Mouse (Mus musculus) regulatory T cell (primary cell): Measurements from ENCODE around the gene Alox12e.

Experiments used
- in situ Hi-C: fragments of 300-600 bp; cut with MboI, MseI; formaldehyde crosslinking; loops from one replicate; pipeline ENCODE4 v1.15.1; 2025; ENCODE audit warnings: high pct_unique_total_duplicates

Alox12e gene

DNA sequence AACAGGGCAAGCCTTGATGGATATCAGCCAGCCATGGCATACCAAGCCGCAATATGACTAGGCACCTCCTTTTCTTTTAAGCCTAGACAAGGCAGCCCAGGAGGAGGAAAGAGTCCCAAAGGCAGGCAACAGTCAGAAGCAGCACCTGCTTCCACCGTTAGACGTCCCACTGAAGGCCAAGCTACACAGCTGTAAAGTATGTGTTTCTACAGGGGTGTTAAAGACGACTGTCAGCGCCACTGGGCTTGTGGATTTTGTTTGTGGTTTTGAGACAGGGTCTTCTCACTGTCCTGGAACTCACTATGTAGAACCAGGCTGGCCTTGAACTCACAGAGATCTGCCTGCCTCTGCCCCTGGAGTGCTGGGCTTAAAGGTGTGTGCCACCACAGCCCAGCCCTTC lies 36.7 kb downstream of the Alox12e start:
- in situ Hi-C loops, result no loop called here

DNA sequence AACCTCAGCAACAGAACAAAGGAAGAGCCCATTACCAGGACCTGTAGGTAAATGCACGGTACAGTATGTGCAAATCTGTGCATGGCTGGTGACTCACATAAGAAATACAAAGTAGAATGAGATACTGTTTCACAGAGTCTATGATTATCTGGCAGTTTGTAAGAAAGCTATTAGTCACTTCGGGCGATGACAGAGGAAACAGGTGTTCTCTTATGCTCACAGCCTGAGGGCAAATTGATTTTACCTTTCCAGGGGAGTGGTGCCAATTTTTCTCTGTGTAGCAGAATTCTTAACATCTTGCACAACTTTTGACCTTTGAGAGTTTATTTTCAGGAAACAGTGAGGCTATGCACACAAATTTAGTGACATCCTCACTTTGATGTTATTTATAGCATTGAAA lies 37.7 kb downstream of the Alox12e start:
- in situ Hi-C loops, result no loop called here

DNA sequence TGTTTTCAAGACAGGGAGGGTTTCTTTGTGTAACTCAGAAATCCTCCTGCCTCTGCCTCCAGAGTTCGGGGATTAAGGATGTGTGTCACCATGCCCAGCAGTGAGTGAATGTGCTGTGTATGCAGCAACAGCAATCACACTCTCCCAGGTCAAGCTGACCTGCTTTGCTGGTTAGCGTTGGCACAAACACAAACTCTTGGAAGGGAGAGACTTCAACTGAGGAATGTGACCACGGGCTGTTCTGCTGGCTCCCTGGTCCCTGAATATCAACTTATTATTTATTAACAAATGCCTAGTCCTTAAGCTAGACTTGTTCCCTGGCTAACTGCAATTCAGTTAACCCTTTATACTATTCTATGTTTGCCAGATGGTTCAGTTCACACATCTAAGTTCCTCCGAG lies 38.8 kb downstream of the Alox12e start:
- in situ Hi-C loops, result no loop called here

DNA sequence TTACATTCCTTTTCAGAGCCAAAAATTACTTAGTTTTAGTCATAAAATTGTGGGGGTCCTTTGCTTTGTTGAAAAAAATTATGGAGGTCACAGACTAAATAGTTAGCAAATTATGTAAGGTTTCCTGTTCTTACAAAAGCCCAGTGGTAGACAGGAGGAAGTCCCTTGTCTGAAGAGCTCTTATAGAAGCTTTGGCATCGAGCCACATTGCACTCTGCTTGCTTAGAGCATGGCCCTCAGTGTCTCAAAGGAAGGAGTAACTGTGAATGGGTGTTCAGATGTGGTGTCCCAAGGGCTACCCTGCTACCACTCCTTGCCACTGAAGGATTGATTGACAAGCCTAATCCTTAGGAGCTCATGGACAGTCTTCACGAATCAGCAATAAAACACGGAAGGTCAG lies 42.0 kb downstream of the Alox12e start:
- in situ Hi-C loops, result no loop called here

DNA sequence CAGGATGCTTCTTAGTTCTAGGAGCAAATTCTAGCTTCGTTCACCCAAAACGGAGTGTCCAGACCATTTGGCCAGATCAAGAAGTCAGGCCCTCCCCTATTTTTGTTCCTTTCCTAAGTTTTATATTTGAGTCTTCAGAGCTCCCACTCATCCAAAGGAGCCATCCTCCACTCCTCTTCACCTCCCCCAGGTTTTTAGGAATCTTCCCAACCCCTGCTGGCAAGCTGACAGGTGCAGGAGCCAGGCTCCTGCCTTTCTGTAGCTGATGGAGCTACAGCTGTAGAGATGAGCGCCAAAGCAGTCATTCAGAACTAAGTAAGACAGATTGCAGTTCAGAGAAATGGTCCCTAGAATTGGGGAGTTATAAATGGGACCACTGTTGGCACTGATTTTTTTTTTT lies 43.5 kb downstream of the Alox12e start:
- in situ Hi-C loops, result no loop called here

DNA sequence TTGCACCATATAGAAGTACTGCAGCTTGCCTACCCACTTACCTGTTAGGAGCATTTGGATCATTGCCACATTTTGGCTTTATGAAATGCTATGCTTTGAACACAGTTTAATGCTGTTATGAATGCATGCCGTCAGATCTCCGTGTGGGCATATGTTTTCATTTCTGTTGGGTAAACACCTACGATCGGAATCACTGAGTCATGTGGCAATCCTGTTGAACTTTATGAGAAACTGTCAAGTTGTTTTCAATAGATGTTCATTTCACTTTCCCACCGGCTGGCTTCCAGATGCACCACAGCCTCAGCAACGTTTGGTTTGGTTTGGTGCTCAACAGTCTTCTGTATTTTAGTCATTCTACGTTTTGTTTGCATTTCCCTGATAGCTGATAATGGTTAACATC lies 50.8 kb downstream of the Alox12e start:
- in situ Hi-C loops, result no loop called here

DNA sequence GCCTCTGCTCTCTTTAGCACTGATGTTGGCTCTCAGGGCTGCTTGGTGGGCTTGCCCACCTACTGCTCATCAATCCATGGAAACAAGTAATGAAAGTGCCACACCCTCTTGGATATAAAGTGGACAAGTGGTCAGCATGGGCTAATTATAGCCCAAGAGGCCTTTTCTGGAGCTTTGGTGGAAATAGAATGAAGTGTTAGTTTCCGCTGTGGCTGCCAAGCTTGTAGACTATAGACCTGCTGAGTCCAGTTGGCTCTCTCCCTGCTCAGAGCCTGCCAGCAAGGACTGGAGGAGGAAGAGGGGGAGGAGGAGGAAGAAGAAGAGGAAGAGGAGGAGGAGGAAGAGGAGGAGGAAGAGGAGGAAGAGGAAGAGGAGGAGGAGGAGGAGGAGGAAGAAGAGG lies 56.0 kb downstream of the Alox12e start:
- in situ Hi-C loops, result no loop called here

DNA sequence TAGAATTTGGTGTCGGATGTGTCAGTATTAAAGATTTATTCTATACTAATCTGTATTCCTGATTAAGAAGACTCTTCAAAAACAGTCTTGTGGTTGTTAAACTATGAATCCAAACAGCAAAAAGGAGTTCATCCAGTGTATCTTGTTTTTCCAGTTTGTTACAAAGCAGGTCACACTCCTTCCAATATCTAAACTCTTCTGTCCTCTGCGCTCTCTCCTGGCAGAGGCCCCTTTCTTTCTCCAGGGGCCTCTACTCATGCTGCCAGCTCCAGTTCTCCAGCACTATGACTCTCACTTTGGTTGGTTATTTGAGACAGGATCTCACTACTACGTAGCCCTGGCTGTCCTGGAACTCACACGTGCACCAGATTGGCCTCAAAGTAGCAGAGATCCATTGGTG lies 56.6 kb downstream of the Alox12e start:
- in situ Hi-C loops, result no loop called here
